Mouse (Mus musculus) kidney, postnatal 25 days (tissue): ENCODE results near the gene Mon2.
A peak's percentile ranks its signal among the peaks of the same experiment; 100 is the strongest.
"Not testable (repeated sequence)": the region's sequence is repeated elsewhere in the genome, so short reads cannot be mapped to it uniquely, and the experiment has no call there.

Experiments
- DNase-seq, 2 experiments: peaks; one replicate each; pipeline ENCODE4 v3.0.0; 2021; ENCODE audit warnings: mixed read lengths in 2 of 2

Mon2 gene

GRCm38 (mm10) chr10:122990606-122991005 lies 85.7 kb downstream of the Mon2 start:
- no peak for DNase-seq

DNA sequence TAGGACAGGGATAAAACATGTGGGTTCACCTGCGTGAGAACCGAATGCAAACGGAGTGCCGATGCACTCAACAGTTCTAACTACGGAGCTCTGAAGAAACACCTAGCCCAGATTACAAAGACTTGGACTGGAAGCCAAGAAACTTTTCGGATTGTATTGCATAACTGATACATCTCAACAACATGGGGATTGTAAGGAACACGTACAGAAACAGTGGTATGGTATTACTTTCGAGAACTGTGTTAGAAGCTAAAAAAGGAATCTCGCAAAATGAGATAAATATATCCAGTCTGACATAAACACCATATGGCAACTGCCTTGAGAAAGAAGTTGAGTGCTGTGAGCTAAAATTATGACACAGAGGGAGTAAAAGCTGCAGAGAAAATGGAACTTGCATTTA lies 86.4 kb downstream of the Mon2 start:
- no peak for DNase-seq

GRCm38 (mm10) chr10:122988372-122988771 lies 87.9 kb downstream of the Mon2 start:
- DNase-seq, result no peak

GRCm38 (mm10) chr10:122987671-122988128 lies 88.6 kb downstream of the Mon2 start:
- peak; percentile 49 to 66 for DNase-seq

- DNase-seq, result peak; percentile 77 to 89
Observed at GRCm38 (mm10) chr10:122986320-122987225, 89.7 kb downstream of the Mon2 start.

DNA sequence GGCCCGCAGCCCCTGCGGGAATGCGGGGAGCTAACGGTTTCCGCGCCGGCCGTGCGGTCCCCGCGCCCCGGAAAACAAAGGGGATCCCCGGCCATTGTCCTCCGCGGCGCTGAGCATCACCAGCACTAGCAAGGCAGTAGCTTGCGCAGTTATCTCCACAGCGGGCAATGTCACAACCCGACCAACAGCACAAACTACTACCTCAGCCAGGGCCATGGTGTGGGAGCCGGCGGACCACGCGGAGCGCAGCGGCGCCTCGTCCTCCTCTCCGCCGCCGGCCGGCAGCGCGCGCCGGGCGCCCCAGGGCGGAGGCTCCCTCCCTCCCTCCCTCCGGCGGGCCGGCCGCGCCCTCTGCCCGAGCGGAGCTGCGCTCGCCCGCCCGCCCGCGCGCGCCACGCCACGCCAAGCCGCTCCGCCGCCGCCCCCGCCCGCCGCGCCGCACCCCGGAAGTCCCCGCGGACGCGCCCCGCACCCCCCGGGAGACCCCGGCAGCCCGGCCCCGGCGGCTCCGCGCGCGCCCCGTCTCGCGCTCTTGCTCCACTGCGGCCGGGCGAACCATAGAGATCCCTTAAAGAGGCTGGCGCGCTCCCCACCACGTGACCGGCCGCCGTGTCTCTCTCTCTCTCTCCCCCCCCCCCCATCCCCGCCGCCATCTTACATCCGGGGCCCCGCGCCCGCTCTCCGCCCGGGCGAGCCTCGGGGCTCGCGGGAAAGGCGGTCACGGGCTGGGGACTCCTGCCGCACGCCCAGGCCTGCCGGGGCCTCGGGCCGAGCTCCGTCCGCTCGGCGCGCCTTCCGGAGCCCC lies 90.6 kb downstream of the Mon2 start:
- DNase-seq, result peak; percentile 88 to 93

DNA sequence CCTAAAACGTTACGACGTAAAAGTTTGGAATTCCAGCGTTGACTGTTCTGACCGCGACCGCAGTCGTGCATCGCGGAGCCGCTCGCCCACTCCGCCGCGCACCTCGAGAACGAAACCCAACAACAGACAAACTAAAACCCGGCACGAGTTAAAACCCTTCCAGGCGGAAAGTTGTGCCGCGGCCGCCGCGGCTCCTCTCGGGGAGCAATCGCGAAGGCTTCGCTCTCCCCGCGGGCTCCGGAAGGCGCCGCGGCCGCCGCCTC lies 91.1 kb downstream of the Mon2 start:
- DNase-seq, result peak; percentile 34 to 53

DNA sequence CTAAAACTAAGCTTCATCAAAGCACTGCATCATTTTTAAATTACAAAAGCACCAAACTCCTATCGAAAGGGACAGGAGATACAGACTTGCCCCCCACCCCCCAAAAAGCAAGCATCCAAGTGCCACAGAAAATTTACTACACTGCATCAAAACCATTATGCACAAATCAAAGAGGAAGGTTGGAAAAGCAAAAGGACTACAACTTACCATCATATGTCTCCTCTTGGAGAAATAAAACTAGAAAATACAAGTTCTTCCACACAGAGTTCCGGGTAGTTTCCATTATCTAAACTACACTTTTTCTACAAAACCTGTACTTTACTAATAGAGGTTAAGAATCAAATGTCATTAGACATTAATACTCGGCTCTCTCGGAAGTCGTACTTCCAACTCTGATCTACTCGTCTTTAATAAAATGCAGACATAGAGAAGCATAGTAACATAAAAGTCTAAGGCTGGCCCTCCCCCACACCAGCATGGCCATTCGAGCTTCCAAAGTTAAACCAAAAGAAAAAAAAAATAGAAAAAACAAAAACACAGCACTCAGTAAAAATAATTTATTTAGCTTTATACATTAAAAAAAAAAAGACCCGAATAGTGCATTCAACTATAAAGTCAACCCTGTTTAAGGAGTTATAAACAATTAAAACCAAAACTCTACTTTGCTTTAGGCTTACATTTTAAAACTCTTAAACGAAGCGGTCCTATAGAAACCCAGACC lies 91.6 kb downstream of the Mon2 start:
- DNase-seq, result no peak

DNA sequence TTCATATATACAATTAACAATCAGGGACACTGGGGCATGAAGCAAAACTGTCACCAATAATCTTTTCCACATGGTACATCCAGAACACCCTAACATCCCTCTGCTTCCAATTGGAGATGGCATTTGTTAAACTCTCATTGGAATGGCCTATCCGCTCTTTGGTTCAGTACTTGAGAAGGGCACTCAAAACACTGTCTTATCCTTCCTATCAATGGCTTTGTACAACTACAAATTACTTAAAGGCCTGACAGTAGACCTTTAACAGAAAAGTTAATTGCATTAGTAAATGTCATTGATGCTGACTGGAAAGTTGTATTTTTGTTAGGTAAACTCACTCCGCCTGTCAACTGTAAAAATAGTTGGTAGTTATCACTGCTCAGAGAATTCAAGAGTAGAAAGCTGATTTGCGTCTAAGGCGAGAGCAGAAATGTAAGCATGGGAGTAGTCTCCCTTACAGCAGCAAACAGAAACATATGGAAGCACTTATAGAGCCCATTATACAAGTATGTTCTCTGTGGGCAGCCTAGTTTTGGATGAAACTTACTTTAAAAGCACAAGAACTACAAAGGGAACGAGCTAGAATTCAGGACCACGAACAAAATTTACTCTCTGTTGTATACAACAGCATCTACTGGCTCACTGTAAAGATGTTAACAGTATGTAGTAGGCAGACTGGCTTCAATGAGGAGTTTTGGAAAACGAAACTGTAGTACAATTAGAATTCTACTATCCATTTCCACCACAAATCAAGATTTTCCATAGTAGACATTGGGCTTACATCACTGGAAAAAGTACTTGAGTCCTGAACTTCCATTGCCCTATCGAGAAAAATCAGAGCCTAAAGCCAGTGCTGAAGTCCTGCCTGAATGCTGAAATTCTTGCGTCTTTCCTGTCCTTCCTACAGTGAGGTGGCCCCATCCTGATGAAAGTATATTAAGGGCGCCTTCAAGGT lies 92.5 kb downstream of the Mon2 start:
- DNase-seq, result no peak

DNA sequence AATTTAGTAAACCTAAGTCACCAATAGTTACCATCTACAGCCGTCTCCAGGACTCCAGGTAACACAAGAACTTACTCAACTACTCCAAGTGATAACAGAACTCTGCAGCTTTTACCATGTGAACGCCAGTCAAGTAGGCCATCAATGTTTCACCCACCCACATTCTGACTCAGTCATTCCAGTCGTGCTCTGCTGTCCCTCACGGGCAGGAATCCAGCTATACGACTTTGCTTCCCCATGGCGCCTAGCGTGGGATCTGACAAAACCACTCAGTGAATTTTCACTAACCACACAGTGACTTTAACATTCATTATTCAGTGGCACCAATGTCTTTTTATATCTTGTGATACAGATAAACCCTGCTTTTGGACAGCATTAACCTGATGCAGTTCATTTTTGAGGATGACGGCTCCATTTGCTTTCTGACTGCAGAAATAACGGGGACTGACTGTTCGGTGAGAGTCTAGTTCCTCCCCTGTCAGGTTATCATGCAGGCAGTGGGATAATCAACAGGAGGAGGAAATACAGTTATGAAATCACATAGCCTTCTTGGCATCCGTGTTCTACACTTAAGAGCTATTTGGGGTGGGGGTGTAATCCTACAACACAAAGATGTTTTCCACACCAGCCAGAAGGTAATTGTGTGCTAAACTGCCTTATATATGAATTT lies 93.3 kb downstream of the Mon2 start:
- no peak for DNase-seq

DNA sequence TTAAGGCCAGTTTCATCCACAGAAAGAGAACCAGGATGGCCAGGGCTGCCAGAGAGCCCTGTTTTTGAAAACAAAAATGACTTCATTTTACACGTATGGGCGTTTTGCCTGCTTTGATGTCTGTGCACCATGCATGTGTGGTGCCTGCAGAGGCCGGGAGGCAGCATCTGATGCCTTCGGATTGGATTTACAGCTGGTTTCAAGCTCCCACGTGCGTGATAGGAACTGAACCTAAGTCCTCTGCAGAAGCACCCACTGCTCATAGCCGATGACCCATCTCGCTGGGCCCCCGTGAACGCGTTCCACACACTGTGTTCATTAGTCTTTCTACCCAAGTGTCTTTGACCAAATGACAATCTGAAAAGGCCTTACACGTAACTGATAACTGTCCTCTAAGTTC lies 96.2 kb downstream of the Mon2 start:
- DNase-seq, result no peak

DNA sequence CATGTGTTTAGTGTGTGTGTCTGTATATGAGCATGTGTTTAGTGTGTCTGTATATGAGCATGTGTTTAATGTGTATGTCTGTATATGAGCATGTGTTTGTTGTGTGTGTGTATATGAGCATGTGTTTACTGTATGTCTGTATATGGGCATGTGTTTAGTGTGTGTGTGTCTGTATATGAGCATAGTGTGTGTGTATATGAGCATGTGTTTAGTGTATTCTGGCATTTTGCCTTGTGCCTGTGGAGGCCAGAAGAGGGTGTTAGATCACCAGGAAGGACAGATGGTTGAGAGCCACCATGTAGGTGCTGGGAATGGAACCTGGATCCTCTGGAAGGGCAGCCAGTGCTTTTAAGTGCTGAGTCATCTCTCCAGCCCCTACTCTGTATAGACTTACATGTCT lies 96.9 kb downstream of the Mon2 start:
- no peak for DNase-seq

GRCm38 (mm10) chr10:122976038-122976437 lies 100.3 kb downstream of the Mon2 start:
- DNase-seq, result no peak

- no peak for DNase-seq
Observed at GRCm38 (mm10) chr10:122973241-122973640, 103.1 kb downstream of the Mon2 start.

GRCm38 (mm10) chr10:122970188-122970587 lies 106.1 kb downstream of the Mon2 start:
- DNase-seq, result no peak

DNA sequence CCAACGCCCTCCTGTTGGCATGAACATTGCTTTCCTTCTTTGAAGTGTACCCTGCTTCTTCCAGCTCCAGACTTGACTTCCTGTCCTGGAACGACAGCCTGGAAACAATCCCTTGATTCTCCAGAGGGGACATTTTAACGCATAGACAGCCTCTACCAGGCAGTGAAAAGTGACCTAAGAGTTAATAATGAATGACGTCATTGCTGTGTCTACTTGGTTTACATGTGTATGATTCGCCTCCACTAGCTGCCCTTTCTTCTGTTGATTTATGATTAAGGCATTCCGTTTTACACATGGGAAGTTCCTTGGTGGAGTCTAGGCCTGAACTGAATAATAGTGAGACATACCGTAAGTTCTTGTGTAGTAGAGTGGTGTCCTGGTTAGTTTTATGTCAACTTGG lies 109.9 kb downstream of the Mon2 start:
- DNase-seq, result no peak

DNA sequence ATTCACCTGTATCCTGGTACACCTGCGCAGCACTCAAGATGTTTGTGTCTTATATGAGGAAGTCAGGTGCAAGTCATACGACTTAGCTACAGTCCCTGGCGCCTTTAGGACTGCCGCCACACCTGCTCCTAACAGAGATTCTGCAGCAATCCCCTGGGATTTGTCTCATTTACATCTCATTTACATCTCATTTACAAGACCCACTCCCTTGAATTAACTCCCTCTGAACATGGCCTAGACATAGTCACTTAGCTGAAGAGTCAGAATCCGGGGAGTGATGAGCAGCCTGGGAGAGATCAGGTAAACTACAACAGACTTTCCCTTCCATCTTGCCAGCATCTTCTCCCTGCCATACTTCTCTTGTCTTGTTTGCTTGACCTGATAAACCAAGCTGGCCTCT lies 110.7 kb downstream of the Mon2 start:
- DNase-seq, result not testable (repeated sequence)

DNA sequence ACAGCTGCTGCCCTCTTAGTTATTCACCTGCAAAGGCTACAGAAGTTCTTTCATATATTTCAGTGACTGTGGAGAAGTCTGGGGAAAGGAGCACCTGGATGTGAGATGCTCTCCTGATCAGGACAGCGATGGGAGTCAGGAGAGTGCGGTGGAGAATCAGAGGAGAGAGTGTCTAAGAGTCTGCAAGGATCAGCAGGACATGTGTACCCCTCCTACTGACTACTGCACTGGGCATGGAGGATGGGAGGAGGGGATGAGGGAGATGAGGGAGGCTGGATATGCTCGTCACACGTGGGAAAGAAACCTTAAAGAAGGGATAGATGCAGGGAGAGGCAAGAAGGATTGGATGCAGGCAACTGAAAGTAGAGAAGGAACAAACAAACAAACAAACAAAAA lies 112.1 kb downstream of the Mon2 start:
- no peak for DNase-seq

DNA sequence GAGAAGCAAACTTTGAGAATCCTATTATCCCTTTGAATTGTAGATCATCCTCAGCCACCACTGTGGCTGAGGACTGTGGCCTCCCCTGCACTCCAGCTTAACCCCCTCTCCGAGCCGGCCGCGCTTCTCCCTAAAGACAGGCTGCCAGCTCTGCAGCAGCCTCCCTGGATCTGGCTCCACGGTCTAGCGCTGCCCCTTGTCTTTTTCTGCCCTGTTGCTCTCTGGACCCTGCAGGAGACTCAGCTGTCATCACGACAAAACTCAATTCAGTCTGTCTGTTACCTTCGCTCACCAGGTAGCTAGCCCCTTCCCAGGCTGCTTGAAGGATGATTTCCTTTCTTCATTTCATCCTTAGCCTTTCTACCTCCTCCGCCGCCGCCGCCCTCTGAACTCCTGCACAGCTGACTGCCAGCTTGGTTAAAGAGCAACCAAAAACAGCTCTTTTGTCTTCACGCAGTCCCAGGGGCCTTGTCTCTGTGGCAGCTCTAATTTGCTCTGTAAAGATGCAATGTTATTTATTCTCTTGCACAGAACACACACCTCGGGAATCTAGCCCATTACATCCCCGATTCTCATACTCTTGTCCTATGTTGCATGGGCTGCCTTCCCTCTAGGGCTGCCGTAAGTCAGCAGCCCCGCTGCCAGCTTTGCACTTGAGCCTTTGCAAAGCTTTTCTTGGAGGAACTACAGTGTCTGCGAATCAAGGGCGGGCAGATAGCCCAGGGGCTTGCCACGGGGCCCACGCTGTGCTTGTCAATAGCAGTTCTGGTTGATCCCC lies 112.7 kb downstream of the Mon2 start:
- peak; percentile 65 to 66 for DNase-seq

DNA sequence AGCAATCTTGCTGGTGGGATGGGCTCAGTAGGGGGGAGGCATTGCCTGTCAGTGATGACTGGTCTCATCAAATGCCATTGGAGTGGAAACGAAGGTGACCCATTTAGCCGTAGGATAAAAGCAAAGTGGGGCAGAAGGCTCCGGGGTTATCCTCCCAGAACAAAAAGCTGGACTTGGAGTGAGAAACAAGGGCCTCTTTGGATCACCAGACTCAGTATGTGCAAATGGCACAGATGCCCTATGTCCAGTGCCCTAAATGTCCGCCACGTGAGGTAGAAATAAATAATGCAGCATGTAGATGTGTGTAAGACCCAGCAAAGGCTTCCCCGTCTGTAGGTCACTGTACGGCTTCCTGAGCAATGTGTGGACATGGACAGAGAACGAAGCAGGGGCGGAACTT lies 113.7 kb downstream of the Mon2 start:
- DNase-seq, result no peak

GRCm38 (mm10) chr10:122961494-122961893 lies 114.8 kb downstream of the Mon2 start:
- no peak for DNase-seq
